Mouse (Mus musculus) embryonic fibroblast, embryonic 13.5 days (primary cell): ENCODE results near the gene Dip2b.

ENCODE experiments used
- CTCF ChIP-seq: IDR thresholded peaks from 2 replicates; pipeline ENCODE4 v1.5.1; 2011; ENCODE audit warnings: mild to moderate bottlenecking, control low read depth, low read length, moderate library complexity, borderline replicate concordance; ENCODE audit not compliant: insufficient read depth
- POLR2A ChIP-seq: IDR thresholded peaks from 2 replicates; pipeline ENCODE4 v1.6.1; 2011; ENCODE audit warnings: low read depth, mild to moderate bottlenecking, control low read depth, low read length, moderate library complexity

DNA sequence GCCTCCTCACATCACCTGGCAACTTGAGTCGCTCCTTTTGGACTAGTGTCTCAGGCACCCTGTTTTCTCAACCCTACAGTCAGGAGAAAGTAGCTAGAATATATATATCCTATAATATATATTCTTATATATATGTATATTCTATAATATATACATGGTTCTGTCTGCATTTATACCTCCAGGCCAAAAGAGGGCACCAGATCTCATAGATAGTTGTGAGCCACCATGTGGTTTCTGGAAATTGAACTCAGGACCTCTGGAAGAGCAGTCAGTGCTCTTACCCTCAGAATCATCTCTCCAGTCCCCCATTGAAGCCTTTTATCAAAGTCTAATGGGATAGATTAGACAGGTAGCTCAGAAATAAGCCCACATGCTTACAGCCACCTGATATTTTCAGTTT is 17.3 kb upstream of the Dip2b start:
- TF ChIP-seq POLR2A = no peak
- TF ChIP-seq CTCF = no peak
